Mouse (Mus musculus): ENCODE results near the gene Nfkbiz.

DNA sequence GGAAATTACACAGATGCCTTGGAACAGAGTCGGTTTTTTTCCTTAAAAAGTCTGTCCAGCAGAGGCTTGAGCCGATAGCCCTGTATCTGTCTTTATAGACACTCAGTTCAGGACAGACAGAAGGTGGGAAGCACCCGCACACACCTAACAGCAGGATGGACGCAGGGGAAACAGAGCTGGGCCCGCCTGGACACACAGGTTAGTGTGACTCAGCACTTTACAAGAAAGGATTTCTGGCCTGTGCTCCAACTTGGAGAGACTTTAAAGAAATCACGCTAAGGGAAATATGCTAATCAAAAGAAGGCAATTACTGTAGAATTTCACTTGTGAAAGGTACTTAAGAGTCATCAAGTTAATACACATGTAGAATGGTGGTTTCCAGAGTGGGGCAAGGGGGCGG lies 54.3 kb downstream of the Nfkbiz start:
- TF ChIP-seq CTCF (IDR thresholded peaks at IDR 0.05; ENCODE audit: low read depth, low read length) (no peak), POLR2A (IDR thresholded peaks at IDR 0.05; ENCODE audit: extremely low read depth, insufficient read depth, low read length) (no peak)

Data from liver, adult 2 months (tissue).